Mouse (Mus musculus) embryonic facial prominence, embryonic 14.5 days (tissue): ENCODE measurements at regions not wholly inside any gene's neighbourhood (a gene's known extent, or its start where the extent isn't known, plus 50 kb on each side); places are given as distances from the start of the nearest gene placed in this dataset.

Experiments used
- ATAC-seq: fragments of 200-750 bp; cut with Nextera tagmentation; 2 replicates; pipeline ENCODE4 v1.8.0; 2017; ENCODE audit warnings: low read depth, moderate number of reproducible peaks, moderate TSS enrichment
- DNase-seq: peaks from one replicate; pipeline ENCODE4 v3.0.0-alpha.2; 2015; ENCODE audit warnings: low spot score
- H3K27ac ChIP-seq: fragments of 300-500 bp; sonication (generic); replicated peaks from 2 replicates; pipeline ENCODE4 v1.5.1; 2014; ENCODE audit warnings: low read depth, mild to moderate bottlenecking, low read length, moderate library complexity
- H3K27me3 ChIP-seq: fragments of 300-500 bp; sonication (generic); replicated peaks from 2 replicates; pipeline ENCODE4 v1.6.1; 2014; ENCODE audit warnings: low read length; ENCODE audit not compliant: control insufficient read depth, insufficient read depth
- H3K36me3 ChIP-seq: fragments of 300-500 bp; sonication (generic); 2 replicates; pipeline ENCODE4 v1.6.1; 2014; ENCODE audit warnings: low read length, mixed read lengths; ENCODE audit not compliant: control insufficient read depth, insufficient read depth
- H3K4me1 ChIP-seq: fragments of 300-500 bp; sonication (generic); 2 replicates; pipeline ENCODE4 v1.6.1; 2014; ENCODE audit warnings: antibody characterized with exemption, low read length; ENCODE audit not compliant: control insufficient read depth, insufficient read depth
- H3K4me2 ChIP-seq: fragments of 300-500 bp; sonication (generic); 2 replicates; pipeline ENCODE4 v1.6.1; 2014; ENCODE audit warnings: low read depth, mild to moderate bottlenecking, low read length, moderate library complexity, mixed read lengths
- H3K4me3 ChIP-seq: fragments of 300-500 bp; sonication (generic); 2 replicates; pipeline ENCODE4 v1.5.1; 2014; ENCODE audit warnings: low read depth, mild to moderate bottlenecking, low read length
- H3K9ac ChIP-seq: fragments of 300-500 bp; sonication (generic); 2 replicates; pipeline ENCODE4 v1.6.1; 2014; ENCODE audit warnings: low read depth, mild to moderate bottlenecking, low read length, moderate library complexity, mixed read lengths
- H3K9me3 ChIP-seq: fragments of 300-500 bp; sonication (generic); 2 replicates; pipeline ENCODE4 v1.6.1; 2016; ENCODE audit warnings: low read length; ENCODE audit not compliant: control insufficient read depth
- WGBS: fragments of 180-500 bp; shearing (Covaris S2); extraction: QIAGEN DNeasy Blood & Tissue Kit; methylation state at CpG from one replicate; pipeline ENCODE4 v1.1.7; 2014; 5-methylcytosine and 5-hydroxymethylcytosine counted together

GRCm38 (mm10) chr14:67143826-67144225, 1134.8 kb upstream of the Gulo start:
- H3K27me3 ChIP-seq = no peaks in the 10 kb centered on the region
- 44% methylated on average over 6 of the region's 6 CpGs for WGBS

GRCm38 (mm10) chr14:67142556-67143250, 1133.7 kb upstream of the Gulo start:
- no peak for DNase-seq
- H3K36me3 ChIP-seq = no peaks in the 10 kb centered on the region
- H3K4me3 ChIP-seq = no peak overlapping the region
- 0 out of 2 replicates have a peak overlapping the region, but pooled peaks have one; percentile 14 for H3K9ac ChIP-seq
- no peaks in the 10 kb centered on the region for H3K27me3 ChIP-seq
- no peaks in the 10 kb centered on the region for H3K9me3 ChIP-seq
- no peak overlapping the region for H3K27ac ChIP-seq
- ATAC-seq = no peak
- H3K4me1 ChIP-seq = peaks cover 16% of the 10 kb centered on the region
- WGBS = 79% methylated on average over 6 of the region's 6 CpGs
- H3K4me2 ChIP-seq = no peak overlapping the region

More at GRCm38 (mm10) chr14:67143826-67144225, 1134.8 kb upstream of the Gulo start:
- ATAC-seq (no peak), DNase-seq (no peak)
- Histone ChIP-seq H3K36me3 (no peaks in the 10 kb centered on the region), H3K4me1 (peaks cover 16% of the 10 kb centered on the region), H3K4me2 (no peak overlapping the region), H3K9me3 (no peaks in the 10 kb centered on the region), H3K27ac (no peak overlapping the region), H3K9ac (no peak overlapping the region), H3K4me3 (no peak overlapping the region)

GRCm38 (mm10) chr14:67141581-67142441, 1132.8 kb upstream of the Gulo start:
- H3K4me3 ChIP-seq = no peak overlapping the region
- no peaks in the 10 kb centered on the region for H3K36me3 ChIP-seq
- H3K9me3 ChIP-seq = no peaks in the 10 kb centered on the region
- H3K9ac ChIP-seq = 0 out of 2 replicates have a peak overlapping the region, but pooled peaks have one; percentile 25
- 34% methylated on average over 15 of the region's 15 CpGs for WGBS
- H3K4me1 ChIP-seq = peaks cover 16% of the 10 kb centered on the region
- H3K4me2 ChIP-seq = peak overlapping the region; percentile 19
- no peaks in the 10 kb centered on the region for H3K27me3 ChIP-seq
- H3K27ac ChIP-seq = no peak overlapping the region
- DNase-seq (peak; percentile 22), ATAC-seq (no peak)

GRCm38 (mm10) chr14:67141151-67141550, 1132.1 kb upstream of the Gulo start:
- Histone ChIP-seq H3K4me2 (no peak overlapping the region), H3K27me3 (no peaks in the 10 kb centered on the region), H3K9me3 (no peaks in the 10 kb centered on the region), H3K36me3 (no peaks in the 10 kb centered on the region), H3K4me1 (peaks cover 16% of the 10 kb centered on the region), H3K27ac (no peak overlapping the region), H3K9ac (no peak overlapping the region), H3K4me3 (no peak overlapping the region)
- ATAC-seq (no peak), DNase-seq (no peak)
- 67% methylated on average over 7 of the region's 7 CpGs for WGBS

- H3K9ac ChIP-seq = no peak overlapping the region
- H3K4me3 ChIP-seq = no peak overlapping the region
- no peaks in the 10 kb centered on the region for H3K36me3 ChIP-seq
- ATAC-seq (no peak), DNase-seq (no peak)
- H3K4me2 ChIP-seq = no peak overlapping the region
- peaks cover 30% of the 10 kb centered on the region for H3K4me1 ChIP-seq
- no peaks in the 10 kb centered on the region for H3K9me3 ChIP-seq
- H3K27ac ChIP-seq = no peak overlapping the region
- no peaks in the 10 kb centered on the region for H3K27me3 ChIP-seq
Measured at GRCm38 (mm10) chr14:67139674-67140073, 1130.7 kb upstream of the Gulo start.

- ATAC-seq = no peak
- peak; percentile 14 for DNase-seq
- Histone ChIP-seq H3K9ac (no peak overlapping the region), H3K9me3 (no peaks in the 10 kb centered on the region), H3K36me3 (no peaks in the 10 kb centered on the region), H3K4me2 (no peak overlapping the region), H3K27me3 (no peaks in the 10 kb centered on the region), H3K27ac (no peak overlapping the region), H3K4me3 (no peak overlapping the region), H3K4me1 (peaks cover 31% of the 10 kb centered on the region)
- 50% methylated on average over 5 of the region's 5 CpGs for WGBS
Measured at GRCm38 (mm10) chr14:67139152-67139551, 1130.1 kb upstream of the Gulo start.

- Histone ChIP-seq H3K4me1 (peaks cover 26% of the 10 kb centered on the region), H3K9me3 (no peaks in the 10 kb centered on the region), H3K4me3 (no peak overlapping the region), H3K27ac (peak overlapping the region; percentile 23; the same call in 1 of the 2 replicates), H3K9ac (no peak overlapping the region), H3K27me3 (no peaks in the 10 kb centered on the region), H3K4me2 (no peak overlapping the region), H3K36me3 (no peaks in the 10 kb centered on the region)
- ATAC-seq = no peak
- WGBS = 14% methylated on average over 2 of the region's 2 CpGs
- DNase-seq = no peak
Measured at GRCm38 (mm10) chr14:67136141-67136498, 1127.1 kb upstream of the Gulo start.

GRCm38 (mm10) chr14:67135221-67136140, 1126.5 kb upstream of the Gulo start:
- H3K27ac ChIP-seq = peak overlapping the region; percentile 78
- ATAC-seq (peak; percentile 93), DNase-seq (peak; percentile 96)
- H3K9me3 ChIP-seq = no peaks in the 10 kb centered on the region
- 24% methylated on average over 18 of the region's 18 CpGs for WGBS
- peak overlapping the region; percentile 52; the same call in 1 of the 2 replicates for H3K9ac ChIP-seq
- H3K36me3 ChIP-seq = no peaks in the 10 kb centered on the region
- H3K4me1 ChIP-seq = peaks cover 26% of the 10 kb centered on the region
- H3K4me3 ChIP-seq = no peak overlapping the region
- no peaks in the 10 kb centered on the region for H3K27me3 ChIP-seq
- H3K4me2 ChIP-seq = peak overlapping the region; percentile 39
